Mouse (Mus musculus) kidney, adult 2 months (tissue): ENCODE results near the gene Cdk15. TPM values are rescaled to one million over a fixed set of nuclear protein-coding genes. Genes with fewer than 3 reads are reported as not detected.

ENCODE experiments used
- DNase-seq: peaks from one replicate; pipeline ENCODE4 v3.0.0; 2021
- H3K27ac ChIP-seq: fragments of 200-500 bp; 2 replicates; pipeline ENCODE4 v1.5.1; 2012; ENCODE audit warnings: low read depth, low read length, control low read depth, inconsistent platforms; ENCODE audit not compliant: insufficient read depth
- H3K27me3 ChIP-seq: fragments of 200-500 bp; replicated peaks from 2 replicates; pipeline ENCODE4 v1.6.1; 2012; ENCODE audit warnings: mild to moderate bottlenecking, moderate library complexity, low read length, inconsistent platforms; ENCODE audit not compliant: control insufficient read depth, insufficient read depth
- H3K36me3 ChIP-seq: fragments of 200-500 bp; 2 replicates; pipeline ENCODE4 v1.6.1; 2012; ENCODE audit warnings: mild to moderate bottlenecking, moderate library complexity, low read length, inconsistent platforms; ENCODE audit not compliant: control insufficient read depth, insufficient read depth
- H3K4me1 ChIP-seq: fragments of 200-500 bp; 2 replicates; pipeline ENCODE4 v1.6.1; 2011; ENCODE audit warnings: low read length; ENCODE audit not compliant: control insufficient read depth, insufficient read depth
- H3K4me3 ChIP-seq: fragments of 200-500 bp; 2 replicates; pipeline ENCODE4 v1.5.1; 2011; ENCODE audit warnings: mild to moderate bottlenecking, low read depth, low read length, control low read depth; ENCODE audit not compliant: insufficient read depth
- CTCF ChIP-seq: fragments of 200-500 bp; conservative IDR thresholded peaks from 2 replicates; pipeline ENCODE4 v1.5.1; 2011; ENCODE audit warnings: low read depth, mild to moderate bottlenecking, control low read depth, low read length, moderate library complexity, mixed read lengths; ENCODE audit not compliant: insufficient read depth, insufficient read length
- POLR2A ChIP-seq: fragments of 200-500 bp; IDR thresholded peaks from one replicate; pipeline ENCODE4 v1.6.1; 2011; ENCODE audit warnings: low read depth, low read length, control low read depth
- WGBS: fragments of 180-500 bp; shearing (Covaris S2); methylation state at CpG from one replicate; pipeline ENCODE4 v1.1.7; 2018; 5-methylcytosine and 5-hydroxymethylcytosine counted together
- polyA plus RNA-seq: library from polyadenylated mRNA; depleted of rRNA; stranded (reverse); fragments of >200 nt; gene quantifications from 2 replicates; pipeline ENCODE4 v1.2.3, GENCODE M21; 2012

Gene Cdk15
- polyA plus RNA-seq, 1 experiment, result 0.13 TPM

DNA sequence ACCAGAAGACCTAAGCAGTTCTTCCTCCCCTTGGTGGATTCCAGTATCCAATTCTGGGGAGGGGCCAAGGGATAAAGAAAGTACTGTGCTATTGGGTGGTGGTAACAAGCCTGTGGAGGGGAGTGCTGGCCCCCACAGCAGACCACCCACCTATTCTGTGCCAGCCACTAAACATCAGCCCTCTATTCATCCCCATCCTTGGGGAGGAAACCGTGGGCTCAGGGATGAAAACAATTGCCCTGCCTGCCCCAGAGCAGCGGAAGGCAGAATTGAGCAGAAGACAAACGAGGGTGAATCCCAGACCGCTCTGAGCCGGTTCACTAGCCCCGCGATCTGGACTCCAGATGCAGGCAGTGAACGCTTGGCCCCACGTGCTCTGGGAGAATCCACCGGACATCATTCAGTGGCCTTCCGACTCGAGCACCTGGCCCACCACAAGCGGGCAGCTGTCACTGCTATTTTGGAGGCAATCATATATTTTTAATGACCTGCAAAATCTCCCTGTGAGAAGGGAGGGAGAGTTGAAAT lies 119.4 kb downstream of the Cdk15 start:
- no peaks in the 10 kb centered on the region for H3K4me1 ChIP-seq
- no peak for DNase-seq
- 22% methylated on average over 13 of the region's 13 CpGs for WGBS
- H3K27ac ChIP-seq, result no peak overlapping the region
- no peaks in the 10 kb centered on the region for H3K36me3 ChIP-seq
- TF ChIP-seq POLR2A (no peak), CTCF (no peak)
- H3K27me3 ChIP-seq, result no peaks in the 10 kb centered on the region
- no peak overlapping the region for H3K4me3 ChIP-seq

DNA sequence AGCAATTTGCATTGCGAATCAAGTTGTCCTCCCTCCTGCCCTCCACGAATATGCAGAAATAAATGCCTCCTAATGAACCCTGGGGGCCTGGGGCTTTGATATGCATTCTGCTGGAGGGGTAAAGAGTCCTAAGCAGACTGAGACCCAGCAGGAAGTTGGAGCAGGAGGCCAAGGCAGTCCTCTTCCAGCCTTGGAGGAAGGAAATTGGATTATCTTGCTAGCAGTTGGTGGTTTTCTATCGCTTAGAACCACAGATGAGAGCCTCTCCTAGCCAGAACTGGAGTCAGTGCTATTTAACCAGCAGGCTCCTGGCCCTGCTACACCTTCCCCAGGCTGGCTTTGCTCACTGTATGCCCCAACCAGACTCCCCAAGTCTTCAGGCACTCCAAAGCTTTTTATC lies 119.9 kb downstream of the Cdk15 start:
- no peaks in the 10 kb centered on the region for H3K4me1 ChIP-seq
- 37% methylated on average over 3 of the region's 3 CpGs for WGBS
- no peaks in the 10 kb centered on the region for H3K27me3 ChIP-seq
- H3K27ac ChIP-seq, result no peak overlapping the region
- TF ChIP-seq POLR2A, result no peak
- TF ChIP-seq CTCF, result no peak
- no peaks in the 10 kb centered on the region for H3K36me3 ChIP-seq
- no peak overlapping the region for H3K4me3 ChIP-seq
- no peak for DNase-seq

- Histone ChIP-seq H3K4me3 (no peak overlapping the region), H3K36me3 (no peaks in the 10 kb centered on the region), H3K27ac (no peak overlapping the region), H3K4me1 (no peaks in the 10 kb centered on the region), H3K27me3 (no peaks in the 10 kb centered on the region)
- DNase-seq, result no peak
- TF ChIP-seq CTCF (no peak), POLR2A (no peak)
- 87% methylated on average over 9 of the region's 9 CpGs for WGBS
Measured at GRCm38 (mm10) chr1:59377312-59377711, 120.6 kb downstream of the Cdk15 start.

GRCm38 (mm10) chr1:59380926-59381325 lies 124.2 kb downstream of the Cdk15 start:
- Histone ChIP-seq H3K36me3 (no peaks in the 10 kb centered on the region), H3K27me3 (no peaks in the 10 kb centered on the region), H3K4me1 (no peaks in the 10 kb centered on the region), H3K27ac (no peak overlapping the region), H3K4me3 (no peak overlapping the region)
- TF ChIP-seq CTCF (no peak), POLR2A (no peak)
- 48% methylated on average over 10 of the region's 10 CpGs for WGBS
- DNase-seq, result no peak

DNA sequence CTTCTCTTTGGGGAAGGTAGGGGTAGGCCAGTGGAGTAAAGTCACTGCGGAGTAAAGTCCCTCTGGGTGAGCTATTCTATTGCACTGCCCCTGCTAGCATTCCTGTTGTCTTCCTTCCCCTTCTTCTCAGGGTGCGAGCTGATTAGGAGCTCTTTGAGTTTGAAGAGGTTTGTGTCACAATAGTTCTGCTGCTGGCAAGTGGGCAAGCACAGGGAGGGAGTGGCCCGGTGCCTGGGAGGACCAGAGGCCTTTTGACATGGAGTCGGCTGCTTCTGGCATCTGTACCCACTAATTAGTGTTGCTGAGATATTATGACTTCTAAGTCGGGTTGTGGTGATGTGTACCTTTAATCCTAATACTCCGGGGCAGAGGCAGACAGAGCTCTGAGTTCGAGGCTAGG lies 124.8 kb downstream of the Cdk15 start:
- no peaks in the 10 kb centered on the region for H3K4me1 ChIP-seq
- no peak overlapping the region for H3K27ac ChIP-seq
- no peak for TF ChIP-seq CTCF
- no peak for TF ChIP-seq POLR2A
- no peak for DNase-seq
- no peaks in the 10 kb centered on the region for H3K27me3 ChIP-seq
- no peaks in the 10 kb centered on the region for H3K36me3 ChIP-seq
- WGBS, result 85% methylated on average over 7 of the region's 7 CpGs
- H3K4me3 ChIP-seq, result no peak overlapping the region

DNA sequence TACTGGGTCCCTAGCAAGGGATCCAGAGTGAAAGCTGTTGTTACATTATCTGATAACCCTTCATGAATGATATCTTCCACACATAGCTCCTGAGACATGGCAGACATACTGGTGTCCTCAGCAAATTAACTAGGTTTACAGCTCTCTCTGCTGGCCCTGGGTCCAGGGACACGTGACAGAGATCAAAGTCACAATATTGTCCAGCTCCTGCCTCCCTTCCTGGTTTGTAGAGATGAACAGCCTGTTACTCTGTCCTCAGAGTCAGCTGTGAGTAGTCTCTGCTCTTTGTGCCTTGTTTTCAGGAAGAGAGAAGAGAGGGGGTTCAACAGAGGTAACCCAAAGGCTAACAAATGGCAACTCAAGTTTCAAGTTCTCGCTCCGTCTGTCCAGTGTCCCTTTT lies 125.8 kb downstream of the Cdk15 start:
- no peak for DNase-seq
- Histone ChIP-seq H3K4me1 (no peaks in the 10 kb centered on the region), H3K27me3 (no peaks in the 10 kb centered on the region), H3K4me3 (no peak overlapping the region), H3K27ac (no peak overlapping the region), H3K36me3 (no peaks in the 10 kb centered on the region)
- no peak for TF ChIP-seq POLR2A
- no peak for TF ChIP-seq CTCF
- WGBS, result 81% methylated on average over 3 of the region's 3 CpGs

- H3K27me3 ChIP-seq, result no peaks in the 10 kb centered on the region
- 70% methylated on average over 6 of the region's 6 CpGs for WGBS
- TF ChIP-seq POLR2A (no peak), CTCF (no peak)
- H3K27ac ChIP-seq, result no peak overlapping the region
- H3K36me3 ChIP-seq, result no peaks in the 10 kb centered on the region
- no peaks in the 10 kb centered on the region for H3K4me1 ChIP-seq
- H3K4me3 ChIP-seq, result no peak overlapping the region
- peak; percentile 14 for DNase-seq
Measured at GRCm38 (mm10) chr1:59383049-59383610, 126.4 kb downstream of the Cdk15 start.

- TF ChIP-seq CTCF (no peak), POLR2A (no peak)
- WGBS, result 93% methylated on average over 3 of the region's 3 CpGs
- H3K4me3 ChIP-seq, result no peak overlapping the region
Measured at GRCm38 (mm10) chr1:59384400-59384799, 127.7 kb downstream of the Cdk15 start.

More at GRCm38 (mm10) chr1:59384400-59384799, 127.7 kb downstream of the Cdk15 start:
- DNase-seq, result no peak
- no peaks in the 10 kb centered on the region for H3K27me3 ChIP-seq
- H3K4me1 ChIP-seq, result no peaks in the 10 kb centered on the region
- H3K36me3 ChIP-seq, result no peaks in the 10 kb centered on the region
- H3K27ac ChIP-seq, result no peak overlapping the region
